Comparison of ENCODE assay signal across 24 mouse cellular contexts in genomic region chr3:101283441-101283840, GRCm38 (mm10). TPM values are rescaled to one million over a fixed set of nuclear protein-coding genes. Genes with fewer than 3 reads are reported as not detected.
DNase-seq lines count a peak whose midpoint lies in the region; TF ChIP-seq lines count a peak whose summit lies in the region.
"Had no signal": no experiment of that assay in that cellular context is flagged by ENCODE, and none has a peak within 500 bp of the region (broad histone marks: within the 10 kb centered on the region; RNA-seq: fewer than 3 reads in every experiment).

No protein-coding gene starts in this region.

- H3K4me3 ChIP-seq in layer of hippocampus, adult 2 months = no peak overlapping the region
- H3K4me3 ChIP-seq: forebrain, embryonic 10.5 days; heart, embryonic 10.5 days; kidney, embryonic 15.5 days; left cerebral cortex, adult 2 months; limb, embryonic 10.5 days; midbrain, embryonic 12.5 days had no signal

- H3K36me3 ChIP-seq in splenic B cell, adult 2 months (ENCODE audit: control insufficient read depth, insufficient read depth, low read length, poor library complexity, severe bottlenecking) = peaks cover 25% of the 10 kb centered on the region
- H3K36me3 ChIP-seq: forebrain, embryonic 10.5 days; heart, embryonic 10.5 days; kidney, embryonic 15.5 days; limb, embryonic 10.5 days; midbrain, embryonic 12.5 days had no signal

- peak; percentile 47 for TF ChIP-seq CTCF in layer of hippocampus, adult 2 months (conservative IDR thresholded peaks at IDR 0.05)

- no peaks in the 10 kb centered on the region for H3K27me3 ChIP-seq in splenic B cell, adult 2 months (ENCODE audit: control insufficient read depth, insufficient read depth, low read length, poor library complexity, severe bottlenecking)
- H3K27me3 ChIP-seq: midbrain, embryonic 12.5 days had no signal

- no peak overlapping the region for H3K27ac ChIP-seq in layer of hippocampus, adult 2 months
- H3K27ac ChIP-seq: forebrain, embryonic 10.5 days; heart, embryonic 10.5 days; kidney, embryonic 15.5 days; left cerebral cortex, adult 2 months; midbrain, embryonic 12.5 days had no signal

- no peak for DNase-seq in layer of hippocampus, adult 2 months (ENCODE audit: low spot score in 2 of 2)
- no peak for DNase-seq in layer of hippocampus, postnatal 10 days (ENCODE audit: low spot score in 2 of 2)
- DNase-seq in thymus, postnatal 4 days = peak; percentile 34
- no peak for DNase-seq in thymus, postnatal 10 days (ENCODE audit: low spot score in 2 of 2)
- DNase-seq in ES-CJ7 (ENCODE audit: low read depth, low spot score) = peak; percentile 65
- DNase-seq in splenic B cell, adult 2 months (ENCODE audit: low read depth, low spot score) = peak; percentile 41
- no peak for DNase-seq in retina, postnatal 1 day
- DNase-seq in left cerebral cortex, postnatal 10 days (ENCODE audit: extremely low spot score in 1 of 2, low spot score in 2 of 2) = no peak
- DNase-seq: adrenal gland, adult 2 months; cerebellum, adult 18-20 months; cerebellum, postnatal 14 days; kidney, postnatal 4 days; layer of hippocampus, adult 9-11 months; liver; liver, postnatal 0 days; lung, postnatal 10 days; right cerebral cortex, postnatal 14 days had no signal

- intact Hi-C loops in left cerebral cortex, postnatal 10 days (cut with DNase I) = no loop called here

RNA-seq across cellular contexts. Expression of gene Cd2, which starts 4.3 kb away (rescaled TPM):
- total RNA-seq in layer of hippocampus, adult 2 months (2021) = not detected
- total RNA-seq in layer of hippocampus, postnatal 10 days (2021) = not detected
- total RNA-seq in left cerebral cortex, postnatal 10 days (2021) = not detected
- total RNA-seq: left cerebral cortex, adult 2 months; megakaryocyte progenitor cell, adult 5-6 weeks had no signal

Comparison
In these comparisons a context has a peak if more than half of its experiments do, and no peak if none do; other contexts are left out.
1. DNase-seq: peak in thymus, postnatal 4 days (single experiment), ES-CJ7 (single experiment) and splenic B cell, adult 2 months (single experiment); none in layer of hippocampus, adult 2 months (0 of 2), layer of hippocampus, postnatal 10 days (0 of 2), thymus, postnatal 10 days (0 of 2), retina, postnatal 1 day (single experiment) and left cerebral cortex, postnatal 10 days (0 of 2).